Mouse (Mus musculus) small intestine, adult 2 months (tissue): ENCODE data around the gene Pex12.

Experiments
- CTCF ChIP-seq: fragments of 200-500 bp; IDR thresholded peaks from 2 replicates; pipeline ENCODE4 v1.5.1; 2012; ENCODE audit warnings: low read depth, mild to moderate bottlenecking, control low read depth, inconsistent platforms, low read length, moderate library complexity, mixed read lengths; ENCODE audit not compliant: insufficient replicate concordance, insufficient read length; ENCODE audit errors: extremely low read depth
- POLR2A ChIP-seq: fragments of 200-500 bp; IDR thresholded peaks from 2 replicates; pipeline ENCODE4 v1.6.1; 2012; ENCODE audit warnings: low read depth, mild to moderate bottlenecking, control low read depth, inconsistent platforms, low read length, moderate library complexity

DNA sequence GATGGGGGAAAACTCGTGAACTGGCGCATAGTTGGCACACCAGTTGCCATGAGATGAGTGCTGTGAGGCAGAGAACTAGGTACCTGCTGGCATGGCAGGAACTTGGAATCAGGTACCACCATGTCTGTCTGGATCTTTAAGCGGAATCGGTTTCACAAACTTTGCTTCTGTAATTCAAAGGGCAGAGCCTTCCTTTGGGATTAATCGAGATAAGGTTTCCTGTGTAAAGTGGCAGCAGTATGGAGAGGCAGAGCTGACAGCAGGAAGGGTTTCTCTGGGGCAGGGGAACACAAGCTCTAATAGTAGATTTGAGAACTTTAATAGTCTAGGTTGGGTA, 10.2 kb downstream of the Pex12 start:
- TF ChIP-seq CTCF (no peak), POLR2A (no peak)
